Mouse (Mus musculus): Measurements from ENCODE around the gene Pde5a.

- TF ChIP-seq GATA1 (IDR thresholded peaks at IDR 0.05; ENCODE audit: borderline replicate concordance, low read length) (no peak), FLI1 (IDR thresholded peaks at IDR 0.05; ENCODE audit: low read length) (no peak)
These were observed 119.8 kb downstream of the Pde5a start for GRCm38 (mm10) chr3:122848410-122849034.

Measured in megakaryocyte, embryonic 14.5 days (primary cell).